Mouse (Mus musculus) E14TG2a.4 (cell line): ENCODE measurements at regions not wholly inside any gene's neighbourhood (a gene's known extent, or its start where the extent isn't known, plus 50 kb on each side); places are given as distances from the start of the nearest gene placed in this dataset.

Experiments used
- H3K27me3 ChIP-seq: 2 replicates; pipeline ENCODE4 v1.6.1; 2014; ENCODE audit warnings: low read length, control low read depth; ENCODE audit not compliant: insufficient read depth
- H3K36me3 ChIP-seq: 2 replicates; pipeline ENCODE4 v1.6.1; 2014; ENCODE audit warnings: low read length, control low read depth; ENCODE audit not compliant: insufficient read depth
- H3K4me1 ChIP-seq: replicated peaks from 2 replicates; pipeline ENCODE4 v1.6.1; 2014; ENCODE audit warnings: low read depth, low read length, control low read depth
- H3K4me3 ChIP-seq: replicated peaks from 2 replicates; pipeline ENCODE4 v1.5.1; 2014; ENCODE audit warnings: mild to moderate bottlenecking, low read length
- H3K9me3 ChIP-seq: 2 replicates; pipeline ENCODE4 v1.6.1; 2014; ENCODE audit warnings: low read length, control low read depth
- CTCF ChIP-seq: conservative IDR thresholded peaks from 2 replicates; pipeline ENCODE4 v1.5.1; 2014; ENCODE audit warnings: low read length
- NANOG ChIP-seq: IDR thresholded peaks from 2 replicates; pipeline ENCODE4 v1.6.1; 2014; ENCODE audit warnings: borderline replicate concordance, low read length, mixed read lengths
- POU5F1 ChIP-seq: IDR thresholded peaks from 2 replicates; pipeline ENCODE4 v1.6.1; 2014; ENCODE audit warnings: low read length, borderline replicate concordance

DNA sequence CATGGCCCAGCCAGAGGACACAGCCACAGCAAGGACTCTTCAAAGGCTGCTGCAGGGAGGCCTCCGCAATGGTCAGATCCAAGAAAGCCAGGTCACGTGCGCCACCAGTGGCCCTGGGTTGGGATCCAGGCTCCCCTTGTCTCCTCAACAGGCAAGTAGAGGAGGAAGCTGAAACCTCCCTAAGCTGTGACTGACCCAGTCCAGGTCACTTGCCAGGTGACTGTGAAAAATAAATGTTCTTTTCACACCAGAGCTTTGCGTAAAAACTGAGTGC lies 57.6 kb upstream of the Slco4a1 start:
- TF ChIP-seq CTCF (no peak), POU5F1 (no peak), NANOG (no peak)
- H3K4me3 ChIP-seq, result no peak overlapping the region
- H3K4me1 ChIP-seq, result no peaks in the 10 kb centered on the region
- H3K9me3 ChIP-seq, result no peaks in the 10 kb centered on the region
- peaks cover 3% of the 10 kb centered on the region; the same call in 1 of the 2 replicates for H3K27me3 ChIP-seq
- no peaks in the 10 kb centered on the region for H3K36me3 ChIP-seq

DNA sequence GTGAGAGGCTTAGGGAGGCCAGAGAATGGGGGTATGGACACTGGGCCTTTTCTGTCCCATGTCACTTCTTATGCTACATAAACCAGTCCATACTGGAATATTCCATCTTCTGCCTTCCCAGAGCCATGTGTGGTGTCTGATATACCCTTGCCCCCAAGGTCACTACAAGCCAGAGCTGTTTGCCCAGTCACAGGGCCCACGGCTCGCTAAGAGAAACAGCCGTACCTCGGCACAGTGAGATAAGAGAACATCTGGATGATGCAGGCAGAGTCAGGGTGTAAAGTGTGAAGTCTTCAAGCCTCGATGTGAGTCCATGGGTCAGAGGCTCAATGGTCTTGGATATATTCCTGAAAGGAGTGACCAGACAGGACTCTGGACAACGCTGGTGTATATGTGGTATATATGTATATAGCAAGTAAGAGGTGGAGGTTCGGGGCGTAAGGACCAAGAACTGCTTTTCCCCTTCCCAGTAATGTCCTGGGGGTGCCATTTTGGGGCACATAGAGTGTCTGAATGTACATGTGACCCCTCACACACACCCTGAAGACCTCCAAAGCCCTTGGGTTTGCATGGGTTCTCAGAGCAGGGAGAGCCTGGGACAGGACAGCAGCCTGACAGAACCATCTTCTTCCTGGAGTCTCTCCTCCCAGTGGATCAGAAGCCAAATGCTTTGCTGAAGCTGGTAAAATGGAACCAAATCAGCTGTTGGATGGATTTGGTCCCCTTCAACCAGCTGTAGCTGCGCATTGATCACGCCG lies 58.1 kb upstream of the Slco4a1 start:
- no peak for TF ChIP-seq CTCF
- TF ChIP-seq NANOG, result no peak
- no peak for TF ChIP-seq POU5F1
- H3K4me1 ChIP-seq, result no peaks in the 10 kb centered on the region

DNA sequence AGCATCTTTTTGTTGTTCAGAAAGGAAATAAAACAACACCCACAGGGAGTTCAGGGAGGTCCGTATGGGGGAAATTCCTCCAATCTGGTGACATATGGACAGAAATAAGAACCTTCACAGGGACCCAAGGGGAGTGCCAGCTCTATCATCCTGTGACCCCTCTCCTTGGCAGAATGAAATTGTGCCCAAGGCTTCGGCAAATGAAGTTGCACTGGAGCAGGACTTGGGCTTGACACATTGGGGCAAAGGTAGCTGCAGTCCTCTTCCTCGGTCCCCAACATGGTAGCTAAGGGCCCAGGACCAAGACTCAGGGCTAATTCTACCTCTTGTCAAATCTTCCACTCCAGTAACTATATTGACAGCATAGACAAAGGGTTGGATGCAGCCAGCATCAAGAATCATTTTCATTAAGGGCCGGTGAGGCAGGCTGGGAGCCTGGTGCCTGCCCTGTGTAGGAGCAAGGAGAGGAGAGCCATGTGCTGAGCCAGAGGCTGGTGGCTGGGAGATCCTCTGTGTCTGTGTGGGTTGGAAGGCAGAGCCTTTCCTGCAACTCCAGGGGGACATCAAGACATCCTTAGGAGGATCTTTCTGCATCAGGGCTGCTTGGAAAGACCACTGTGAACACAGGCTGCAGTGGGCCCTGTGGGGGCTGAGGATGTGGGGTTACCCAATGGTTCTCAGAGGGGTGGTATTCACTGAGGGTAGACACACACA lies 59.2 kb upstream of the Slco4a1 start:
- peaks cover 18% of the 10 kb centered on the region; the same call in 1 of the 2 replicates for H3K27me3 ChIP-seq

More for the DNA sequence above, 58.1 kb upstream of the Slco4a1 start:
- Histone ChIP-seq H3K9me3 (no peaks in the 10 kb centered on the region), H3K36me3 (no peaks in the 10 kb centered on the region), H3K4me3 (no peak overlapping the region), H3K27me3 (peaks cover 8% of the 10 kb centered on the region; the same call in 1 of the 2 replicates)

DNA sequence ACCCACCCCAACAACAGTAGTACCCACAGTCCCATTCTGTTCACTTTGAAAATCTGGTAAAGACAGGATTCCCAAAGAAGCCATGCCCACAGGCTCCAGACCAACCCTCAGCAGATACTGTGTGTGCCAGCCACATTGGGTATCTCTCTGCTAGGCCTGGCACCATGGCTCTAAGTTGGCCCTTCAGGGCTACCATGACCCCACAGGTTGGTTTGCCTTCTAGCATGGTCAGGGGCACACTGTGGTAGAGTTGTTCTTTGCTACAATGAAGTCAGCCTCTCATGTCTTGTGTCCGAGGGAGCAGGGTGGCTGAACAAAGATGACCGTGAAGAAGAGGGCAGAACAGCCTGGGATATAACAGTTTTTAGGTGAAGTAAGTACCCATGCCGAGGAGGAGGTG lies 59.8 kb upstream of the Slco4a1 start:
- Histone ChIP-seq H3K36me3 (no peaks in the 10 kb centered on the region), H3K4me1 (no peaks in the 10 kb centered on the region), H3K27me3 (peaks cover 20% of the 10 kb centered on the region), H3K4me3 (no peak overlapping the region), H3K9me3 (no peaks in the 10 kb centered on the region)
- TF ChIP-seq CTCF (no peak), POU5F1 (no peak), NANOG (no peak)

More for the DNA sequence above, 59.2 kb upstream of the Slco4a1 start:
- Histone ChIP-seq H3K36me3 (no peaks in the 10 kb centered on the region), H3K4me1 (no peaks in the 10 kb centered on the region), H3K4me3 (no peak overlapping the region), H3K9me3 (no peaks in the 10 kb centered on the region)
- TF ChIP-seq POU5F1 (no peak), CTCF (no peak), NANOG (no peak)

- Histone ChIP-seq H3K4me1 (no peaks in the 10 kb centered on the region), H3K36me3 (no peaks in the 10 kb centered on the region), H3K4me3 (no peak overlapping the region), H3K9me3 (no peaks in the 10 kb centered on the region), H3K27me3 (peaks cover 24% of the 10 kb centered on the region)
- TF ChIP-seq POU5F1, result no peak
- TF ChIP-seq CTCF, result no peak
- no peak for TF ChIP-seq NANOG
These were observed 60.6 kb upstream of the Slco4a1 start for GRCm38 (mm10) chr2:180395279-180396034.

GRCm38 (mm10) chr2:180392846-180393700 lies 58.6 kb upstream of the Gata5 start:
- no peak overlapping the region for H3K4me3 ChIP-seq
- peaks cover 47% of the 10 kb centered on the region for H3K27me3 ChIP-seq
- no peaks in the 10 kb centered on the region for H3K9me3 ChIP-seq
- H3K36me3 ChIP-seq, result no peaks in the 10 kb centered on the region
- TF ChIP-seq POU5F1 (no peak), NANOG (no peak), CTCF (no peak)
- no peaks in the 10 kb centered on the region for H3K4me1 ChIP-seq

- TF ChIP-seq CTCF (no peak), NANOG (no peak), POU5F1 (no peak)
- Histone ChIP-seq H3K4me1 (no peaks in the 10 kb centered on the region), H3K9me3 (no peaks in the 10 kb centered on the region), H3K36me3 (no peaks in the 10 kb centered on the region), H3K4me3 (no peak overlapping the region), H3K27me3 (peaks cover 54% of the 10 kb centered on the region)
These were observed 57.8 kb upstream of the Gata5 start for GRCm38 (mm10) chr2:180392298-180392697.
